ENCODE assay signal across 7 mouse cellular contexts in the genomic region with DNA sequence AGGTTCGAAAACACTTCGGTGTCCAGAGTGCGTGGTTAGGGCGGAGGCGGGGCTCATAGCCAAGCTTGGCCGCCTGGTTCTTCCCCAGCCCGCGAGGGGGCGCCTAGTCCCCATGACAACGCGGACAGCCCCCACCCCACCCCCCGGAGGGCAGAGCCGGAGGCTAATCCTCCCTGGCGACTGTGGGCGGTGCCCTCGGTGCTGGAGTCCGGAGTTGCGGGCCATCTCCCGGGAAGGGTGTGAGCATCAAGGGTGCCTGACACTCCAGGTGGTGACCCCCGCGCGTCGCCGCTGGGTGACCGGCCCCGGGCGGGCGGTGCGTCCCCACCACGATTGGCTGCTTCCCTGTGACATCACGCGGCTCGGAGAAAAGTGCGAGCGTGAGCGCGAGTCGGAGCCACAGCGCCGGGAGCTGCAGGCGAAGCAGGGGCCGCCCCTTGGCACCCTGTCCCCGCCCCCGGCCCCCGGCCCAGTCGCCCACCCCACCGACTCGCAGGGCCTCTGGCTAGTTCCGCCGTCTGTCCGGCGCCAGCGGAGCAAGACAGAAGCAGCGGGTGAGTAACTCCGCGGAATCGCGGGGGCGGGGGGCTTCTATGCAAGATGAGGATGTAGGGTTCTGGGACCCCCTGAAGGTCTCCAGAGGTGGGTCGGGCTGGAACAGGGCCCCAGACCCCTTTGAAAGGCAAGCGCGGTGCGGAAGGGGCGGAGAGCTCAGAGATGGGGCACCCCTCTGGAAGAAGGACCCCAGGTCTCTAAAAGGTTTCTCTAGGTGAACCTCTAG. TPM values are rescaled to one million over a fixed set of nuclear protein-coding genes. Genes with fewer than 3 reads are reported as not detected.
DNase-seq lines count a peak whose midpoint lies in the region; ATAC-seq and TF ChIP-seq lines count a peak whose summit lies in the region.

No protein-coding gene starts in this region.

- H3K27me3 ChIP-seq in MEL (ENCODE audit: control insufficient read depth in 1 of 2, insufficient read depth in 2 of 2, low read length in 2 of 2) = no peaks in the 10 kb centered on the region
- H3K27me3 ChIP-seq in forebrain, embryonic 15.5 days = peaks cover 38% of the 10 kb centered on the region
- H3K27me3 ChIP-seq in intestine, embryonic 14.5 days (replicated peaks; ENCODE audit: control insufficient read depth, insufficient read depth, low read length) = peaks cover 38% of the 10 kb centered on the region
- peaks cover 71% of the 10 kb centered on the region for H3K27me3 ChIP-seq in midbrain, embryonic 12.5 days
- no peaks in the 10 kb centered on the region; the same call in 1 of the 2 replicates for H3K27me3 ChIP-seq in splenic B cell, adult 2 months (ENCODE audit: control insufficient read depth, insufficient read depth, low read length, poor library complexity, severe bottlenecking)

- WGBS in forebrain, embryonic 15.5 days = under 1% methylated on average over 64 of the region's 64 CpGs
- under 1% methylated on average over 63 of the region's 64 CpGs for WGBS in intestine, embryonic 14.5 days
- under 1% methylated on average over 64 of the region's 64 CpGs for WGBS in midbrain, embryonic 12.5 days

- H3K4me3 ChIP-seq in MEL (ENCODE audit: control insufficient read depth in 1 of 2, insufficient read depth in 1 of 2, low read depth in 2 of 2, low read length in 2 of 2) = peak overlapping the region; percentile 70 to 75
- H3K4me3 ChIP-seq in forebrain, embryonic 15.5 days = peak overlapping the region; percentile 64
- peak overlapping the region; percentile 54 for H3K4me3 ChIP-seq in intestine, embryonic 14.5 days (ENCODE audit: low read depth, low read length)
- peak overlapping the region; percentile 57 for H3K4me3 ChIP-seq in midbrain, embryonic 12.5 days

- H3K9me3 ChIP-seq in MEL (replicated peaks; ENCODE audit: insufficient read depth, low read length) = no peaks in the 10 kb centered on the region
- no peaks in the 10 kb centered on the region for H3K9me3 ChIP-seq in forebrain, embryonic 15.5 days
- H3K9me3 ChIP-seq in intestine, embryonic 14.5 days (ENCODE audit: control insufficient read depth, low read length) = no peaks in the 10 kb centered on the region
- no peaks in the 10 kb centered on the region for H3K9me3 ChIP-seq in midbrain, embryonic 12.5 days

- TF ChIP-seq EP300 in MEL (IDR thresholded peaks at IDR 0.05; ENCODE audit: low read depth in 1 of 2, low read length in 2 of 2) = 0 out of 4 replicates have a peak, but pooled peaks of 1 of the 2 experiments have one; percentile 0

- H3K4me1 ChIP-seq in MEL (ENCODE audit: control insufficient read depth in 1 of 2, insufficient read depth in 2 of 2, low read length in 2 of 2) = peaks cover 6 to 24% of the 10 kb centered on the region in 2 experiments
- H3K4me1 ChIP-seq in forebrain, embryonic 15.5 days = peaks cover 30% of the 10 kb centered on the region
- no peaks in the 10 kb centered on the region; the same call in 1 of the 2 replicates for H3K4me1 ChIP-seq in intestine, embryonic 14.5 days (replicated peaks; ENCODE audit: control insufficient read depth, insufficient read depth, low read length)
- H3K4me1 ChIP-seq in midbrain, embryonic 12.5 days = peaks cover 25% of the 10 kb centered on the region

- ATAC-seq in forebrain, embryonic 15.5 days (replicated peaks) = peak; percentile 75
- peak; percentile 53 for ATAC-seq in intestine, embryonic 14.5 days (replicated peaks; ENCODE audit: low FRiP score, low TSS enrichment, low read depth)
- peak; percentile 80 for ATAC-seq in midbrain, embryonic 12.5 days (ENCODE audit: low FRiP score, low read depth)

- peak overlapping the region; percentile 73 for H3K4me2 ChIP-seq in forebrain, embryonic 15.5 days (replicated peaks)
- H3K4me2 ChIP-seq in intestine, embryonic 14.5 days (ENCODE audit: low read length) = peak overlapping the region; percentile 97
- peak overlapping the region; percentile 82 for H3K4me2 ChIP-seq in midbrain, embryonic 12.5 days (replicated peaks)

- DNase-seq in MEL (ENCODE audit: low read depth, low spot score) = peak; percentile 86
- DNase-seq in brain, adult 2 months (ENCODE audit: low read depth, low spot score) = peak; percentile 83
- DNase-seq in intestine, embryonic 14.5 days (ENCODE audit: low spot score) = peak; percentile 86
- peak; percentile 88 to 89 for DNase-seq in left cerebral cortex, postnatal 36 days (ENCODE audit: low spot score in 2 of 2)
- DNase-seq in splenic B cell, adult 2 months (ENCODE audit: low read depth, low spot score) = peak; percentile 67

- peaks cover 0 to 10% of the 10 kb centered on the region in 2 experiments; a peak in 2 of 4 replicates for H3K36me3 ChIP-seq in MEL (ENCODE audit: control insufficient read depth in 1 of 2, insufficient read depth in 2 of 2, low read length in 2 of 2)
- H3K36me3 ChIP-seq in forebrain, embryonic 15.5 days = peaks cover 14% of the 10 kb centered on the region; the same call in 1 of the 2 replicates
- H3K36me3 ChIP-seq in intestine, embryonic 14.5 days (ENCODE audit: control insufficient read depth, insufficient read depth, low read length) = peaks cover 15% of the 10 kb centered on the region
- H3K36me3 ChIP-seq in midbrain, embryonic 12.5 days = peaks cover 20% of the 10 kb centered on the region
- H3K36me3 ChIP-seq in splenic B cell, adult 2 months (ENCODE audit: control insufficient read depth, insufficient read depth, low read length, poor library complexity, severe bottlenecking) = peaks cover 2% of the 10 kb centered on the region; the same call in 1 of the 2 replicates

- TF ChIP-seq POLR2A in MEL (IDR thresholded peaks at IDR 0.05; ENCODE audit: control insufficient read depth in 1 of 2, insufficient read depth in 1 of 2, low read depth in 1 of 2, low read length in 2 of 2, poor library complexity in 1 of 2) = peak in 1 of 2 experiments; percentile 39; a peak in 1 of 4 replicates

- intact Hi-C loops in left cerebral cortex, postnatal 36 days (cut with DNase I) = loop anchor here (5.0 kb wide), 1 partner anchor 50 kb away; no protein-coding TSS in a partner anchor

- peaks cover 34% of the 10 kb centered on the region for H3K79me2 ChIP-seq in MEL (ENCODE audit: control insufficient read depth, insufficient read depth, low read length, poor library complexity)

- TF ChIP-seq RAD21 in MEL (IDR thresholded peaks at IDR 0.05; ENCODE audit: low read depth, low read length) = no peak; the same call in 1 of the 2 replicates

- peak overlapping the region; percentile 84 for H3K27ac ChIP-seq in MEL (ENCODE audit: control insufficient read depth, low read depth, low read length)
- no peak overlapping the region for H3K27ac ChIP-seq in forebrain, embryonic 15.5 days (replicated peaks)
- no peak overlapping the region for H3K27ac ChIP-seq in intestine, embryonic 14.5 days (ENCODE audit: low read depth)
- H3K27ac ChIP-seq in midbrain, embryonic 12.5 days (replicated peaks) = no peak overlapping the region

- peak; percentile 37 to 81 (median 60); a peak in 5 of 6 replicates for TF ChIP-seq CTCF in MEL (IDR thresholded peaks at IDR 0.05 in 2 of 3, conservative IDR thresholded peaks at IDR 0.05 in 1 of 3; ENCODE audit: control insufficient read depth in 1 of 3, insufficient read depth in 1 of 3, low read depth in 2 of 3, low read length in 3 of 3, poor library complexity in 1 of 3, severe bottlenecking in 1 of 3)

- H3K9ac ChIP-seq in MEL (ENCODE audit: control insufficient read depth, low read depth, low read length, poor library complexity, severe bottlenecking) = peak overlapping the region; percentile 85
- peak overlapping the region; percentile 51 for H3K9ac ChIP-seq in forebrain, embryonic 15.5 days (replicated peaks)
- H3K9ac ChIP-seq in intestine, embryonic 14.5 days (ENCODE audit: low read length) = no peak overlapping the region; the same call in 1 of the 2 replicates
- peak overlapping the region; percentile 52 for H3K9ac ChIP-seq in midbrain, embryonic 12.5 days (replicated peaks)

RNA-seq across cellular contexts. Expression of a gene that starts 5.1 kb away (rescaled TPM):
- total RNA-seq in MEL (2012; rRNA removed) = 23.9 and 29.0 TPM in 2 replicates
- 10 to 100 TPM in 1 of 2 experiments, not detected in 1; 21.5 TPM for polyA plus RNA-seq in MEL (2012; ENCODE audit: insufficient read depth in 1 of 2, insufficient read length in 2 of 2, low read depth in 1 of 2, low replicate concordance in 2 of 2, missing spikeins in 1 of 2)
- 1.5 and 1.8 TPM in 2 replicates for polyA plus RNA-seq in forebrain, embryonic 15.5 days (2015; fragmentation: Nextera tagmentation; extraction: Ambion mirVana)
- polyA plus RNA-seq in intestine, embryonic 14.5 days (2014; fragmentation: Nextera tagmentation; extraction: Ambion mirVana) = 0.16 TPM in 1 of 2 replicates, not detected in the other
- 10 to 100 TPM; 44.0 to 51.3 TPM for total RNA-seq in left cerebral cortex, postnatal 36 days (2021)
- polyA plus RNA-seq in midbrain, embryonic 12.5 days (2016; fragmentation: Nextera tagmentation; extraction: Ambion mirVana) = 0.31 and 0.56 TPM in 2 replicates

RNA-seq across cellular contexts. Expression of a gene that starts 10.1 kb away (rescaled TPM):
- total RNA-seq in MEL (2012; rRNA removed) = 0.19 and 0.59 TPM in 2 replicates
- polyA plus RNA-seq in MEL (2012; ENCODE audit: insufficient read depth in 1 of 2, insufficient read length in 2 of 2, low read depth in 1 of 2, low replicate concordance in 2 of 2, missing spikeins in 1 of 2) = 1 to 10 TPM in 1 of 2 experiments, not detected in 1; 3.4 TPM
- polyA plus RNA-seq in forebrain, embryonic 15.5 days (2015; fragmentation: Nextera tagmentation; extraction: Ambion mirVana) = 347 and 357 TPM in 2 replicates
- polyA plus RNA-seq in intestine, embryonic 14.5 days (2014; fragmentation: Nextera tagmentation; extraction: Ambion mirVana) = 973 and 1,126 TPM in 2 replicates
- total RNA-seq in left cerebral cortex, postnatal 36 days (2021) = 10 to 100 TPM; 15.6 to 23.5 TPM
- polyA plus RNA-seq in midbrain, embryonic 12.5 days (2016; fragmentation: Nextera tagmentation; extraction: Ambion mirVana) = 672 and 763 TPM in 2 replicates

RNA-seq across cellular contexts. Expression of a gene that starts 23.5 kb away (rescaled TPM):
- total RNA-seq in MEL (2012; rRNA removed) = 0.85 and 1.2 TPM in 2 replicates
- 10 to 100 TPM in 1 of 2 experiments, not detected in 1; 22.7 TPM for polyA plus RNA-seq in MEL (2012; ENCODE audit: insufficient read depth in 1 of 2, insufficient read length in 2 of 2, low read depth in 1 of 2, low replicate concordance in 2 of 2, missing spikeins in 1 of 2)
- 0.15 and 0.32 TPM in 2 replicates for polyA plus RNA-seq in forebrain, embryonic 15.5 days (2015; fragmentation: Nextera tagmentation; extraction: Ambion mirVana)
- polyA plus RNA-seq in intestine, embryonic 14.5 days (2014; fragmentation: Nextera tagmentation; extraction: Ambion mirVana) = 0.74 and 0.88 TPM in 2 replicates
- total RNA-seq in left cerebral cortex, postnatal 36 days (2021) = not detected
- 0.37 TPM in 2 replicates for polyA plus RNA-seq in midbrain, embryonic 12.5 days (2016; fragmentation: Nextera tagmentation; extraction: Ambion mirVana)

RNA-seq across cellular contexts. Expression of a gene that starts 53.7 kb away (rescaled TPM):
- total RNA-seq in MEL (2012; rRNA removed) = 65.6 and 66.1 TPM in 2 replicates
- 100 to 1,000 TPM in 1 of 2 experiments, not detected in 1; 165 TPM for polyA plus RNA-seq in MEL (2012; ENCODE audit: insufficient read depth in 1 of 2, insufficient read length in 2 of 2, low read depth in 1 of 2, low replicate concordance in 2 of 2, missing spikeins in 1 of 2)
- 27.6 and 28.2 TPM in 2 replicates for polyA plus RNA-seq in forebrain, embryonic 15.5 days (2015; fragmentation: Nextera tagmentation; extraction: Ambion mirVana)
- polyA plus RNA-seq in intestine, embryonic 14.5 days (2014; fragmentation: Nextera tagmentation; extraction: Ambion mirVana) = 71.9 and 75.6 TPM in 2 replicates
- 100 to 1,000 TPM; 503 to 538 TPM for total RNA-seq in left cerebral cortex, postnatal 36 days (2021)
- 24.5 and 26.1 TPM in 2 replicates for polyA plus RNA-seq in midbrain, embryonic 12.5 days (2016; fragmentation: Nextera tagmentation; extraction: Ambion mirVana)

Comparison
In these comparisons a context has a peak if more than half of its experiments do, and no peak if none do; other contexts are left out.
1. RNA of a gene that starts 10.1 kb away (polyA plus RNA-seq): 973 to 1,126 TPM in intestine, embryonic 14.5 days, 672 to 763 TPM in midbrain, embryonic 12.5 days and 347 to 357 TPM in forebrain, embryonic 15.5 days; 3.4 TPM in MEL; every median in the first group is over 10 times any median in the second.
2. Peak in every context shown above with its lines, with median percentiles within 50 percentile points of each other: DNase-seq, H3K4me3 ChIP-seq, ATAC-seq and H3K4me2 ChIP-seq.